ENCODE assay signal across 15 mouse cellular contexts in genomic region chr2:117399487-117399886, GRCm38 (mm10). TPM values are rescaled to one million over a fixed set of nuclear protein-coding genes. Genes with fewer than 3 reads are reported as not detected.
DNase-seq lines count a peak whose midpoint lies in the region; ATAC-seq lines count a peak whose summit lies in the region.
"Had no signal": no experiment of that assay in that cellular context is flagged by ENCODE, and none has a peak within 500 bp of the region (broad histone marks: within the 10 kb centered on the region; RNA-seq: fewer than 3 reads in every experiment).

No protein-coding gene starts in this region.

- DNase-seq in CD4-positive helper T cell, adult 2 months (ENCODE audit: low read depth, low spot score), result peak; percentile 86
- peak; percentile 64 for DNase-seq in thymus, postnatal 14 days
- DNase-seq in layer of hippocampus, postnatal 36 days, result no peak
- no peak for DNase-seq in right cerebral cortex, postnatal 10 days (ENCODE audit: low spot score in 2 of 2)
- no peak for DNase-seq in heart, adult 18-20 months
- DNase-seq: adrenal gland, adult 2 months; adrenal gland, postnatal 25 days; cerebellum, adult 2 months; cerebellum, postnatal 10 days; heart, adult 2 months; heart, postnatal 36 days had no signal

- ATAC-seq in CD4-positive, CD25-positive, alpha-beta regulatory T cell, adult 4 months, result peak; percentile 66
- peak; percentile 63 for ATAC-seq in inflammation-experienced regulatory T-cells, adult 6 months
- ATAC-seq: forebrain, embryonic 14.5 days had no signal

RNA-seq across cellular contexts. Expression of gene Rasgrp1, which starts 56.7 kb away (rescaled TPM):
- 10 to 100 TPM; 66.0 to 79.2 TPM for polyA plus RNA-seq in CD4-positive, CD25-positive, alpha-beta regulatory T cell, adult 4 months (2017; shearing (Covaris generic))
- polyA plus RNA-seq in inflammation-experienced regulatory T-cells, adult 6 months (2017; shearing (Covaris generic)), result 10 to 100 TPM; 48.9 to 73.3 (median 64.2) TPM
- total RNA-seq in layer of hippocampus, postnatal 36 days (2021), result 100 to 1,000 TPM; 360 to 401 TPM
- total RNA-seq in heart, adult 18-20 months (2021), result 1 to 10 TPM in 1 of 2 experiments, under 1 TPM in 1; 0.22 to 1.7 TPM
- total RNA-seq: MEL had no signal

Comparison
In these comparisons a context has a peak if more than half of its experiments do, and no peak if none do; other contexts are left out.
1. DNase-seq: peak in CD4-positive helper T cell, adult 2 months (single experiment) and thymus, postnatal 14 days (single experiment); none in layer of hippocampus, postnatal 36 days (0 of 2), right cerebral cortex, postnatal 10 days (0 of 2) and heart, adult 18-20 months (0 of 2).
2. RNA of gene Rasgrp1, which starts 56.7 kb away (total RNA-seq): 360 to 401 TPM in layer of hippocampus, postnatal 36 days; 0.22 to 1.7 TPM in heart, adult 18-20 months; every median in the first group is over 100 times any median in the second.